Mouse (Mus musculus) limb, embryonic 13.5 days (tissue): ENCODE results near the gene Zfp26. TPM values are rescaled to one million over a fixed set of nuclear protein-coding genes. Genes with fewer than 3 reads are reported as not detected.
A peak's percentile ranks its signal among the peaks of the same experiment; 100 is the strongest.

ENCODE experiments used
- ATAC-seq: fragments of 200-750 bp; cut with Nextera tagmentation; 2 replicates; pipeline ENCODE4 v1.8.0; 2017; ENCODE audit warnings: low read depth, moderate number of reproducible peaks, moderate TSS enrichment; ENCODE audit not compliant: low FRiP score
- H3K27ac ChIP-seq: fragments of 300-500 bp; sonication (generic); 2 replicates; pipeline ENCODE4 v1.5.1; 2015; ENCODE audit warnings: inconsistent platforms, mild to moderate bottlenecking, moderate library complexity
- H3K27me3 ChIP-seq: fragments of 300-500 bp; sonication (generic); 2 replicates; pipeline ENCODE4 v1.6.1; 2015; ENCODE audit warnings: mild to moderate bottlenecking, inconsistent platforms
- H3K36me3 ChIP-seq: fragments of 300-500 bp; sonication (generic); 2 replicates; pipeline ENCODE4 v1.6.1; 2015; ENCODE audit warnings: inconsistent platforms, mild to moderate bottlenecking, moderate library complexity
- H3K4me1 ChIP-seq: fragments of 300-500 bp; sonication (generic); 2 replicates; pipeline ENCODE4 v1.6.1; 2015; ENCODE audit warnings: inconsistent platforms
- H3K4me2 ChIP-seq: fragments of 300-500 bp; sonication (generic); replicated peaks from 2 replicates; pipeline ENCODE4 v1.6.1; 2015; ENCODE audit warnings: inconsistent platforms, mild to moderate bottlenecking, moderate library complexity
- H3K4me3 ChIP-seq: fragments of 300-500 bp; sonication (generic); 2 replicates; pipeline ENCODE4 v1.5.1; 2015; ENCODE audit warnings: moderate library complexity, mild to moderate bottlenecking, inconsistent platforms
- H3K9ac ChIP-seq: fragments of 300-500 bp; sonication (generic); 2 replicates; pipeline ENCODE4 v1.6.1; 2015; ENCODE audit warnings: mild to moderate bottlenecking, inconsistent platforms
- H3K9me3 ChIP-seq: fragments of 300-500 bp; sonication (generic); 2 replicates; pipeline ENCODE4 v1.6.1; 2016; ENCODE audit warnings: inconsistent platforms
- WGBS: fragments of 180-500 bp; shearing (Covaris S2); methylation state at CpG from one replicate; pipeline ENCODE4 v1.1.7; 2015; 5-methylcytosine and 5-hydroxymethylcytosine counted together
- polyA plus RNA-seq: library from polyadenylated mRNA; unstranded; fragments of >200 nt; fragmentation: Nextera tagmentation; extraction: Ambion mirVana; gene quantifications from 2 replicates; pipeline ENCODE4 v1.2.1, GENCODE M21; 2015

The Zfp26 gene
- polyA plus RNA-seq, 1 experiment from 2014 or later, result 20.3 TPM

GRCm38 (mm10) chr9:20451493-20451892 lies 8.5 kb downstream of the Zfp26 start:
- H3K4me1 ChIP-seq, result no peaks in the 10 kb centered on the region
- no peak overlapping the region for H3K4me3 ChIP-seq
- H3K9ac ChIP-seq, result no peak overlapping the region
- H3K36me3 ChIP-seq, result peaks cover 55% of the 10 kb centered on the region
- no peak overlapping the region for H3K4me2 ChIP-seq
- no peaks in the 10 kb centered on the region for H3K27me3 ChIP-seq
- no peak for ATAC-seq
- H3K27ac ChIP-seq, result no peak overlapping the region
- H3K9me3 ChIP-seq, result no peaks in the 10 kb centered on the region
- WGBS, result 98% methylated on average over 1 of the region's 1 CpGs

GRCm38 (mm10) chr9:20443183-20443783 lies 16.7 kb downstream of the Zfp26 start:
- WGBS, result 93% methylated on average over 4 of the region's 4 CpGs
- no peak for ATAC-seq
- Histone ChIP-seq H3K27me3 (no peaks in the 10 kb centered on the region), H3K4me3 (no peak overlapping the region), H3K4me1 (no peaks in the 10 kb centered on the region), H3K9me3 (peaks cover 4% of the 10 kb centered on the region), H3K27ac (no peak overlapping the region), H3K9ac (no peak overlapping the region), H3K4me2 (no peak overlapping the region), H3K36me3 (peaks cover 84% of the 10 kb centered on the region)

GRCm38 (mm10) chr9:20430004-20430403 lies 30.0 kb downstream of the Zfp26 start:
- no peak overlapping the region for H3K4me2 ChIP-seq
- no peaks in the 10 kb centered on the region for H3K9me3 ChIP-seq
- no peak overlapping the region for H3K9ac ChIP-seq
- H3K36me3 ChIP-seq, result peaks cover 9% of the 10 kb centered on the region
- 82% methylated on average over 3 of the region's 3 CpGs for WGBS
- H3K4me1 ChIP-seq, result no peaks in the 10 kb centered on the region
- ATAC-seq, result no peak
- no peak overlapping the region for H3K27ac ChIP-seq
- H3K4me3 ChIP-seq, result no peak overlapping the region
- no peaks in the 10 kb centered on the region for H3K27me3 ChIP-seq

DNA sequence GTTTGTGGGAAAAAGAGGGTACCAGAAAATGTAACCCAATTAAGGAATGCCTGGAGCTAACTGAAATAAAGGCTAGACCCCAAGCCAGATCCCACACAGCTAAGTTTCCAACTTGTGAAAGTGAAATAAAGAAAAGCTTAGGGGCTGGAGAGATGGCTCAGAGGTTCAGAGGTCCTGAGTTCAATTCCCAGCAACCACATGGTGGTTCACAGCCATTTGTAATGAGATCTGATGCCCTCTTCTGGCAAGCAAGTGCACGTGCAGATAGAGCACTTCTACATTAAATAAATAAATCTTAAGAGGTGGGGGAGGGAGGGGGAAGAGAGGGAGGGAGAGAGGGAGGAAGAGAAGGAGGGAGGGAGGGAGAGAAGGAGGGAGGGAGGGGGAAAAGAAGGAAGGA lies 48.5 kb downstream of the Zfp26 start:
- 36% methylated on average over 1 of the region's 1 CpGs for WGBS
- H3K36me3 ChIP-seq, result no peaks in the 10 kb centered on the region

GRCm38 (mm10) chr9:20409319-20409718 lies 50.6 kb downstream of the Zfp26 start:
- Histone ChIP-seq H3K9me3 (0 out of 2 replicates have a peak, but pooled peaks cover 3% of the 10 kb centered on the region), H3K4me2 (no peak overlapping the region), H3K27me3 (no peaks in the 10 kb centered on the region), H3K4me1 (no peaks in the 10 kb centered on the region), H3K9ac (no peak overlapping the region), H3K27ac (no peak overlapping the region), H3K4me3 (no peak overlapping the region), H3K36me3 (no peaks in the 10 kb centered on the region)
- WGBS, result 91% methylated on average over 2 of the region's 2 CpGs
- no peak for ATAC-seq

More for the DNA sequence above, 48.5 kb downstream of the Zfp26 start:
- no peaks in the 10 kb centered on the region for H3K9me3 ChIP-seq
- no peak overlapping the region for H3K4me2 ChIP-seq
- H3K27ac ChIP-seq, result no peak overlapping the region
- no peak for ATAC-seq
- H3K4me3 ChIP-seq, result no peak overlapping the region
- no peaks in the 10 kb centered on the region for H3K27me3 ChIP-seq
- H3K9ac ChIP-seq, result no peak overlapping the region
- no peaks in the 10 kb centered on the region for H3K4me1 ChIP-seq

DNA sequence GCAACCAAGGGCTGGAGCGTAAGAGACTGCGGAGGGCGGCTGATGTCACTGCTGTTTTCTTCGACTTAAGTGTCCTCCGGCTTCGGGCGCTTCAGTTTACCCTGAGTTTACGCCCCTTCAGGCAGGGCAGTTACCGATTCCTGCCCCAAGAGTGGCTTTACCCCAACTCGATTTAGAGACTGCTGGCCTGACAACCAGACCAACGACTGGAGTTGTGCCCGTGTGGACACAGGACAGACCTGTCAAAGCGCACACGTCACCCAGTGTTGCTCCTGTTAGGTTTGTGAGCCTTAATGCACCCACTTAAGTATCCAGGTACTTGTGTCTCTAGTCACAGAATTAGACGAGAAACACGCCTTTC lies 74.6 kb downstream of the Zfp26 start:
- 18% methylated on average over 16 of the region's 16 CpGs for WGBS
- peak; percentile 71 for ATAC-seq
- peak overlapping the region; percentile 79 for H3K9ac ChIP-seq

DNA sequence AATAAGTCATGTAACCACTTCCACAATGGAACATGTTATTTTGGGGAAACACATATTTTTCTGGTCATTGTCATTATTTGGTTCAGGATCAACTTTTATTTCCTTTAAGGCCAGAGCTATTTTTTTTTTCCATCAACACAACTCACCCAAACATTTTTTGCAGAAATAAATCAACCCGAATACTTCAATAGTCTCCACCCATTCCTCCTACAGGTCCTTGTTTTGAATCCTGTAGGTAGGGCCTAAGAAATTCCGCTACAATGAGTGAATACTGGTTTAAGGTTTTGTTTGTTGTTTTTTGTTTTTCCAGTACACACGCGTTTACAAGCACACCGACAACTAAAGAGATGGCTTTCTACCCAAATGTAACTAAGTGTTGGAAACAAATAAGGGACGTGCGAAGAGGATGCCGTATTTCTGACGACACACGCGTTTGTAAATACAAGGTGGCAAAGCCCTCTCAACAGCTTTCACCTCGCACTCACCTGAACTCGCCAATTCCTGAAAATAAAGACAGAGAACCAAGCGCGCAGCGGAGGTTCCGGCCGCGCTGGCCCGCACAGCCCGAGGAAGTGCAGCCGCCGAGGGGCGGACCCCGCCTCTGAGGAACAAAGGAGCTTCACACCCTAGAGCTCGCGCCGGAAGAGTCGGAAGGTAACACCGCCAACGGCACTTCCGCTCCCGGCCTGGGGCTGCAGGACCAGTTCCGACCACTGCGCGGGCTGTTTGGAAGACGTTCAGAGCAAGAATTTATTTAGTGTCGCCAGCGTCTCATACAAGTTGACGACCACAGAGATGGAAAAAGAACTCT lies 75.2 kb downstream of the Zfp26 start, which contains the start of gene Zfp560:
TSS of gene Zfp560 (minus strand) at position 646 of the 811 bp plus-strand sequence.
- Histone ChIP-seq H3K27me3 (no peaks in the 10 kb centered on the region), H3K4me1 (peaks cover 11% of the 10 kb centered on the region), H3K4me2 (peak within 1 kb of the TSS; percentile 83), H3K9me3 (no peaks in the 10 kb centered on the region), H3K4me3 (peak within 1 kb of the TSS; percentile 67), H3K27ac (peak within 1 kb of the TSS; percentile 61; the same call in 1 of the 2 replicates), H3K36me3 (no peaks in the 10 kb centered on the region), H3K9ac (peak within 1 kb of the TSS; percentile 79)
- peak; percentile 98 for ATAC-seq
- WGBS, result 3% methylated on average over 40 of the region's 40 CpGs

More for the DNA sequence above, 74.6 kb downstream of the Zfp26 start:
- peaks cover 11% of the 10 kb centered on the region for H3K4me1 ChIP-seq
- no peaks in the 10 kb centered on the region for H3K9me3 ChIP-seq
- peak overlapping the region; percentile 83 for H3K4me2 ChIP-seq
- H3K4me3 ChIP-seq, result peak overlapping the region; percentile 67
- H3K36me3 ChIP-seq, result no peaks in the 10 kb centered on the region
- no peaks in the 10 kb centered on the region for H3K27me3 ChIP-seq
- H3K27ac ChIP-seq, result peak overlapping the region; percentile 61; the same call in 1 of the 2 replicates

DNA sequence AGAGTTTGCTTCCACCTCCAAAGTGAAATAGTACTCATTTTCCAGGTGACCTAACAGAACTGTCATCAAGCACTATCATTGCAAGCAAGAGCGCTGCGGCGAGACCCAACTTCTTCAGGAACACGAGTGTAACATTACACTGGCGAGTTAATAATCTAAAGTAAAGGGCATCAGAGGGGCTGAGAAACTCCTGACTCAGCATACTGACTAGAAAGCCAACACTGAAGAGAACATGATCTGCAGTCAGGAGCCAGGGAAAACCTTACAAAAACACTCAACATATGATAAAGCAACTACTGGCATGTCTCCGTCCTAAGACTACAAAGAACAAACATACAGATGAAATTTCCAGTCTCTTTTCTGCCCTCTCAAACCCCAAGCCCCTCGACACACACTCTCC lies 76.3 kb downstream of the Zfp26 start:
- peaks cover 11% of the 10 kb centered on the region for H3K4me1 ChIP-seq
- peak overlapping the region; percentile 83 for H3K4me2 ChIP-seq
- no peaks in the 10 kb centered on the region for H3K36me3 ChIP-seq
- H3K27ac ChIP-seq, result no peak overlapping the region
- H3K27me3 ChIP-seq, result no peaks in the 10 kb centered on the region
- WGBS, result 88% methylated on average over 7 of the region's 7 CpGs
- H3K4me3 ChIP-seq, result peak overlapping the region; percentile 67
- no peaks in the 10 kb centered on the region for H3K9me3 ChIP-seq
- no peak for ATAC-seq
- H3K9ac ChIP-seq, result no peak overlapping the region

Other genes with a start within 250 kb of the Zfp26 start
- not detected in 2 replicates for gene Olfr871, start 248.0 kb downstream of the Zfp26 start, polyA plus RNA-seq
- gene Olfr872, start 223.0 kb downstream of the Zfp26 start, polyA plus RNA-seq, result not detected in 2 replicates
- not detected in 2 replicates for gene Olfr39, start 177.8 kb downstream of the Zfp26 start, polyA plus RNA-seq
- gene Olfr873, start 161.6 kb downstream of the Zfp26 start, polyA plus RNA-seq, result not detected in 2 replicates
- 0.09 TPM in 1 of 2 replicates, not detected in the other for gene Olfr18, start 124.1 kb downstream of the Zfp26 start, polyA plus RNA-seq
- 34.5 and 38.7 TPM in 2 replicates for gene Zfp560, start 75.0 kb downstream of the Zfp26 start, polyA plus RNA-seq
- 18.6 and 23.3 TPM in 2 replicates for gene Zfp426, start 32.6 kb upstream of the Zfp26 start, polyA plus RNA-seq
- gene Zfp266, start 61.3 kb upstream of the Zfp26 start, polyA plus RNA-seq, result 144 and 152 TPM in 2 replicates
- gene Zfp846, start 121.1 kb upstream of the Zfp26 start, polyA plus RNA-seq, result 25.2 and 28.3 TPM in 2 replicates
- gene Ubl5, start 182.7 kb upstream of the Zfp26 start, polyA plus RNA-seq, result 375 and 411 TPM in 2 replicates
- 21.3 and 21.5 TPM in 2 replicates for gene Fbxl12, start 184.6 kb upstream of the Zfp26 start, polyA plus RNA-seq
- gene Pin1, start 191.9 kb upstream of the Zfp26 start, polyA plus RNA-seq, result 49.9 and 50.5 TPM in 2 replicates